13 mouse cellular contexts compared by ENCODE assay signal in the genomic region with DNA sequence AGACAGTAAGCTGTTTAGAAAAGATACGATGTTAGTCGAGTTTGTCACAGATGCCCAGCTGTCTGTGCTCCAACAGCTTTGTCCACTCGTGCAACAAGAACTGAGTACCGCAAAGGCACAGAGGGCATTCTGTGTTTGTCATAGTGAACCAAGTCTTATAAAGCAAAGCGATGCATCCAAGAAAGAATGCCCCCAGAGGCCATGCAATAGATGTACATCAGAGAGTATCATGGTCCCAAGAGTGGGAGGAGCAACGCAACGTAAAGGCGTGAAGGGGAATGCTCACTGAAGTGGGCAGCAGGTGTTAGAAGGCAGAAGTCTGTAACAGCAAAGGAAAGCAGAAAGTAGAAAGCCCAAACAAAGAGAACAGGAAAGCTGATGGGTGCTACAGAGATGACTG.
DNase-seq lines count a peak whose midpoint lies in the region; ATAC-seq and TF ChIP-seq lines count a peak whose summit lies in the region.
"Had no signal": no experiment of that assay in that cellular context is flagged by ENCODE, and none has a peak within 500 bp of the region (broad histone marks: within the 10 kb centered on the region; RNA-seq: fewer than 3 reads in every experiment).

No protein-coding gene starts in this region.

- no peaks in the 10 kb centered on the region for H3K36me3 ChIP-seq in kidney, adult 2 months (ENCODE audit: control insufficient read depth, insufficient read depth, low read length)
- no peaks in the 10 kb centered on the region for H3K36me3 ChIP-seq in ES-Bruce4 (ENCODE audit: control insufficient read depth, insufficient read depth, low read length, poor library complexity, severe bottlenecking)
- H3K36me3 ChIP-seq: limb, embryonic 13.5 days had no signal

- H3K9ac ChIP-seq in ES-Bruce4 (ENCODE audit: low read depth, poor library complexity, severe bottlenecking) = no peak overlapping the region
- H3K9ac ChIP-seq: limb, embryonic 13.5 days had no signal

- peak overlapping the region; percentile 58; the same call in 1 of the 2 replicates for H3K27ac ChIP-seq in kidney, adult 2 months (ENCODE audit: insufficient read depth, low read depth, low read length)
- H3K27ac ChIP-seq in ES-Bruce4 (ENCODE audit: insufficient read depth, low read length) = peak overlapping the region; percentile 35
- H3K27ac ChIP-seq: limb, embryonic 13.5 days had no signal

- WGBS in kidney, adult 2 months = 66% methylated on average over 8 of the region's 8 CpGs

- peaks cover 18% of the 10 kb centered on the region for H3K4me1 ChIP-seq in kidney, adult 2 months (ENCODE audit: control insufficient read depth, insufficient read depth, low read length)
- peaks cover 3% of the 10 kb centered on the region for H3K4me1 ChIP-seq in ES-Bruce4 (ENCODE audit: control insufficient read depth, insufficient read depth, low read length)

- no peaks in the 10 kb centered on the region for H3K27me3 ChIP-seq in kidney, adult 2 months (replicated peaks; ENCODE audit: control insufficient read depth, insufficient read depth, low read length)
- H3K27me3 ChIP-seq in ES-Bruce4 (ENCODE audit: control insufficient read depth, insufficient read depth, low read length, poor library complexity, severe bottlenecking) = no peaks in the 10 kb centered on the region
- H3K27me3 ChIP-seq: Patski had no signal

- ATAC-seq in megakaryocyte-erythroid progenitor cell, adult 5-6 weeks (replicated peaks; ENCODE audit: low FRiP score, low TSS enrichment, poor library complexity, severe bottlenecking) = 0 out of 2 replicates have a peak, but pooled peaks have one; percentile 53
- ATAC-seq: hindbrain, embryonic 16.5 days; Patski had no signal

- H3K9me3 ChIP-seq in ES-Bruce4 (replicated peaks; ENCODE audit: control insufficient read depth, insufficient read depth, low read length, poor library complexity, severe bottlenecking) = no peaks in the 10 kb centered on the region
- H3K9me3 ChIP-seq: limb, embryonic 13.5 days had no signal

- TF ChIP-seq EP300 in ES-Bruce4 (IDR thresholded peaks at IDR 0.05; ENCODE audit: insufficient read depth, low read depth, low read length) = no peak

- TF ChIP-seq CTCF in kidney, adult 2 months (conservative IDR thresholded peaks at IDR 0.05; ENCODE audit: insufficient read depth, insufficient read length, low read depth, low read length) = no peak
- no peak for TF ChIP-seq CTCF in ES-Bruce4 (IDR thresholded peaks at IDR 0.05; ENCODE audit: low read depth, low read length)

- no peak for TF ChIP-seq POLR2A in kidney, adult 2 months (IDR thresholded peaks at IDR 0.05; ENCODE audit: low read depth, low read length)
- TF ChIP-seq POLR2A in ES-Bruce4 (IDR thresholded peaks at IDR 0.05; ENCODE audit: insufficient read depth, low read length) = no peak

- H3K4me3 ChIP-seq in kidney, adult 2 months (ENCODE audit: insufficient read depth, low read depth, low read length) = no peak overlapping the region
- no peak overlapping the region for H3K4me3 ChIP-seq in ES-Bruce4 (ENCODE audit: low read depth, low read length)
- H3K4me3 ChIP-seq: limb, embryonic 13.5 days had no signal

- DNase-seq in kidney, adult 2 months = no peak
- DNase-seq in kidney, postnatal 25 days = no peak
- DNase-seq in B cell, adult 2 months = peak; percentile 60 to 62
- DNase-seq in cerebellum, postnatal 4 days (ENCODE audit: low spot score in 2 of 2) = no peak
- no peak for DNase-seq in urinary bladder, adult 18-20 months (ENCODE audit: low spot score in 2 of 2)
- DNase-seq: lung, postnatal 10 days; spleen, adult 18-20 months; thymus, postnatal 14 days had no signal

Comparison
In these comparisons a context has a peak if more than half of its experiments do, and no peak if none do; other contexts are left out.
1. DNase-seq: peak in B cell, adult 2 months (2 of 2); none in kidney, adult 2 months (single experiment), kidney, postnatal 25 days (0 of 2), cerebellum, postnatal 4 days (0 of 2) and urinary bladder, adult 18-20 months (0 of 2).